In the genomic region with DNA sequence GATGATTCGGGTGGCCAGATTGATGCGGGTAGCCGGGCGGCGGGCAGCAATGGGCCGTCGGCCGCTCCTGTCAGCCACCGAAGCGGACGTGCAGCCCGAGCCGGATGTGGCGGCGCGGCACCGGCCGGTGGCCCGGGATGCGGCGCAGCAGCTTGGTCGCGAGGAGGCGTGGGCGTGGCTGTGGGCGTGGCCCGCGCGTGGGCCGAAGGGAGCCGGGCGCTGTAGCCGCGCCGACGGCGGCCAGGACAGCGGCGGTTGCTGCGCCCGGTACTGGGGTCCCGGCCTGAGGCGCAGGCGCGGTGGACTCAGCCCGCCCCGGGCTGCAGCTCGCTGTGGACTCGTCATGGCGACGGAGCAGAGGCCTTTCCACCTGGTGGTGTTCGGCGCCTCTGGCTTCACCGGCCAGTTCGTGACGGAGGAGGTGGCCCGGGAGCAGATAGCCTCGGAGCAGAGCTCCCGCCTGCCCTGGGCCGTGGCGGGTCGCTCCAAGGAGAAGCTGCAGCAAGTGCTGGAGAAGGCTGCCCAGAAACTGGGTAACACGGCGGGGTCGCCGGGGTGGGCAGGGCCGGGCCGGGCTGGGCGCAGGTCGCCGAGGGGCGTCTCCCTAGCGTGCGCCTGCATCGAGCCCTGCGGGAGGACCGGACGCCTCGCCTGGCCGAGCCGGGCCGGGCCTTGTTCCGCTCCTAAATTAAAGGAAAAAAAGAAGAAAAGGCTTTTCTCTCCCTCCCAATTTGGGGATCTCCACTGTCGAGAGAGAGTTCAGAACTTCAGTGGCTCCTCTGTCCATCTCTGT, we compare ENCODE assay signal across 8 mouse cellular contexts. TPM values are rescaled to one million over a fixed set of nuclear protein-coding genes. Genes with fewer than 3 reads are reported as not detected.
DNase-seq lines count a peak whose midpoint lies in the region; ATAC-seq lines count a peak whose summit lies in the region.

Gene Sccpdh, plus strand, starts transcription at position 198 of the 793 bp plus-strand sequence.

- peak; percentile 97 for ATAC-seq in embryonic facial prominence, embryonic 11.5 days (replicated peaks; ENCODE audit: insufficient number of reproducible peaks, low FRiP score, low TSS enrichment, low read depth)
- ATAC-seq in midbrain, embryonic 11.5 days (ENCODE audit: low FRiP score) = peak; percentile 97
- no peak for ATAC-seq in erythroid progenitor cell, adult 5-6 weeks (replicated peaks; ENCODE audit: low FRiP score, poor library complexity, severe bottlenecking)

- H3K27ac ChIP-seq in embryonic facial prominence, embryonic 11.5 days (replicated peaks; ENCODE audit: low read depth, low read length) = peak within 1 kb of the TSS; percentile 57; the same call in 1 of the 2 replicates
- peak within 1 kb of the TSS; percentile 74 for H3K27ac ChIP-seq in midbrain, embryonic 11.5 days (ENCODE audit: low read depth, low read length)

- H3K4me3 ChIP-seq in embryonic facial prominence, embryonic 11.5 days (ENCODE audit: low read depth, low read length) = peak within 1 kb of the TSS; percentile 83
- H3K4me3 ChIP-seq in midbrain, embryonic 11.5 days (ENCODE audit: low read depth, low read length) = peak within 1 kb of the TSS; percentile 82

- under 1% methylated on average over 82 of the region's 84 CpGs for WGBS in embryonic facial prominence, embryonic 11.5 days
- under 1% methylated on average over 68 of the region's 84 CpGs for WGBS in midbrain, embryonic 11.5 days

- H3K36me3 ChIP-seq in embryonic facial prominence, embryonic 11.5 days (replicated peaks; ENCODE audit: control insufficient read depth, insufficient read depth, low read depth, low read length) = no peaks in the 10 kb centered on the region
- no peaks in the 10 kb centered on the region for H3K36me3 ChIP-seq in midbrain, embryonic 11.5 days (ENCODE audit: control insufficient read depth, insufficient read depth, low read length)

- H3K9me3 ChIP-seq in embryonic facial prominence, embryonic 11.5 days (replicated peaks; ENCODE audit: control insufficient read depth, low read length) = no peaks in the 10 kb centered on the region
- no peaks in the 10 kb centered on the region for H3K9me3 ChIP-seq in midbrain, embryonic 11.5 days (ENCODE audit: control insufficient read depth, low read length)

- peak; percentile 95 for DNase-seq in adrenal gland, postnatal 14 days
- peak; percentile 84 for DNase-seq in embryonic facial prominence, embryonic 11.5 days (ENCODE audit: low spot score)
- DNase-seq in heart, adult 11 months = peak; percentile 99
- peak; percentile 82 for DNase-seq in kidney, adult 11 months
- peak; percentile 90 for DNase-seq in left cerebral cortex, postnatal 4 days
- peak; percentile 98 for DNase-seq in midbrain, embryonic 11.5 days (ENCODE audit: low spot score, missing footprints)
- DNase-seq in right cerebral cortex, postnatal 4 days = peak; percentile 81

- no peaks in the 10 kb centered on the region for H3K27me3 ChIP-seq in embryonic facial prominence, embryonic 11.5 days (ENCODE audit: control insufficient read depth, insufficient read depth, low read length)
- no peaks in the 10 kb centered on the region for H3K27me3 ChIP-seq in midbrain, embryonic 11.5 days (ENCODE audit: control insufficient read depth, insufficient read depth, low read length)

- H3K9ac ChIP-seq in embryonic facial prominence, embryonic 11.5 days (replicated peaks; ENCODE audit: low read length) = peak within 1 kb of the TSS; percentile 90
- peak within 1 kb of the TSS; percentile 90 for H3K9ac ChIP-seq in midbrain, embryonic 11.5 days (ENCODE audit: low read length)

- intact Hi-C loops in left cerebral cortex, postnatal 4 days (cut with DNase I) = loop anchor here (10.0 kb wide), 1 partner anchor 163 kb away; no protein-coding TSS in a partner anchor

- H3K4me2 ChIP-seq in embryonic facial prominence, embryonic 11.5 days (ENCODE audit: low read depth, low read length) = peak within 1 kb of the TSS; percentile 68
- peak within 1 kb of the TSS; percentile 80 for H3K4me2 ChIP-seq in midbrain, embryonic 11.5 days

- no peaks in the 10 kb centered on the region for H3K4me1 ChIP-seq in embryonic facial prominence, embryonic 11.5 days (ENCODE audit: control insufficient read depth, insufficient read depth, low read length)
- peaks cover 10% of the 10 kb centered on the region; the same call in 1 of the 2 replicates for H3K4me1 ChIP-seq in midbrain, embryonic 11.5 days (ENCODE audit: control insufficient read depth, insufficient read depth, low read length)

RNA-seq across cellular contexts. Expression of gene Sccpdh, which starts in this region (rescaled TPM):
- 29.0 and 33.3 TPM in 2 replicates for total RNA-seq in adrenal gland, postnatal 14 days (2021)
- polyA plus RNA-seq in embryonic facial prominence, embryonic 11.5 days (2014; fragmentation: Nextera tagmentation; extraction: Ambion mirVana) = 94.2 and 96.6 TPM in 2 replicates
- 10 to 100 TPM; 88.3 to 88.5 TPM for total RNA-seq in left cerebral cortex, postnatal 4 days (2021)
- polyA plus RNA-seq in midbrain, embryonic 11.5 days (2014; fragmentation: Nextera tagmentation; extraction: Ambion mirVana) = 95.6 and 101 TPM in 2 replicates
- total RNA-seq in erythroid progenitor cell, adult 5-6 weeks (2015; ENCODE audit: low replicate concordance) = 2.5 TPM in 1 of 2 replicates, not detected in the other
- total RNA-seq in erythroid progenitor cell, adult 5-6 weeks (2017; ENCODE audit: low replicate concordance) = 0.30 and 8.6 TPM in 2 replicates
